Mouse (Mus musculus) heart, postnatal 0 days (tissue): ENCODE results near the gene Acoxl.

Experiments used
- CTCF ChIP-seq: IDR thresholded peaks from 2 replicates; pipeline ENCODE4 v1.5.1; 2016; ENCODE audit warnings: antibody characterized with exemption, control low read depth, low read depth
- EP300 ChIP-seq: IDR thresholded peaks from 2 replicates; pipeline ENCODE4 v1.6.1; 2016; ENCODE audit warnings: antibody characterized with exemption, low read depth

- TF ChIP-seq CTCF (no peak), EP300 (no peak)
These were observed 253.0 kb downstream of the Acoxl start for GRCm38 (mm10) chr2:128091431-128092369.
